Mouse (Mus musculus): Measurements from ENCODE around the gene Adm.

DNA sequence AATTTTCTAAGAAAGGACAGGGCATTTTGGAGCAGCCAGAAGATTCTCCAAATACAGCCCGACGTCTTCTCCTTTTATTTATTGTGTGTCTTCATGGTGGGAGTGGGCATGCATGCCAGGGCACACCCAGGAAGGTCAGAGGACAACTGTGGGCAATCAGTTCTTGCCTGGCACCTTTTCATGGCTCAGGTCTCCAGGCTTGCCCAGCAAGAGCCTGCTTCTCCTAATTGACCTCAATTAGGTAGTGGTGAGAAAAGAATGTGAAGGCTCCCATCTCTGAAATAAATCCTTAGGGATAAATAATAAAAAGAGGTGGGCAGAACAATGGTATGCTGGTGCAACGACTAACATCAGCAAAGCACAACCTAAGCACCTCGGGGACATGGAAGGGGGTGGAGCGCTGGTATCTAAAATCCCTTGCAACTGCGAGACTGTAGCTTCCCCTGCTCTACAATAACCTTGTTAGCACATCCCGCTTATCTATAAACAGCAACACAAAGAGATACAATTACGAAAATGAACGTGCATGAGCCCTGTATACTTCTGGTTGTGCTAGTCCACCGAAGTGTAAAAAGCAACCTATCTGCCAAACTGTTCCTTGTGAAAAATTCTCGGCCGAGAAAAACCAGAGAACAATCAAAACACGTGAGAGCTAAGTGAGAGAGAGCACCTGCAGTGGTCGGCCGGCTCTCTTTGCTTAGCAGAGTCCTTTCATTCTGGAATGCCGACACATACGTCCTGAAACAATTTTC, 13.9 kb upstream of the Adm start:
- no peak for TF ChIP-seq POLR2A (IDR thresholded peaks at IDR 0.05; ENCODE audit: low read depth, low read length)
- no peak for TF ChIP-seq CTCF (IDR thresholded peaks at IDR 0.05; ENCODE audit: extremely low read depth, insufficient read length, insufficient replicate concordance, low read depth, low read length)
